15 mouse cellular contexts compared by ENCODE assay signal in the genomic region with DNA sequence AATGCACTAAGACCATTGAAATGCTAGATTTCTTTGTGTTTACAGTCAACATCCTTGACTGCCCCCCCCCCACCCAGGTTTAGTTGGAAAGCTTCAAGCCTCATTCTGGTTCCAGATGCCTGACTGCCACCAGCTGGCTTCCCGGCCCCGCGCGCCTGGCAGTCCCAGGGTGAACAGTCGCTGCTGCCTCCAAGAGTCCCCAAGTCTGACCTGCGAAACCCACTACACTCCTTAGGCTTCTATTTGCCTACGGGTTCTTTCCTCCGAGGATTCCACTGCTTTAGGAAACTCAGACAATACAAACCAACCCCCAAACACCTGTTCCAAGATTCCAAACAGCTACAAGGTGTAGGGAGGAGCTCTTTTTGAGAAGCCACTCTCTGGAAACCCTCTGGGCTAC. TPM values are rescaled to one million over a fixed set of nuclear protein-coding genes. Genes with fewer than 3 reads are reported as not detected.
A peak's percentile ranks its signal among the peaks of the same experiment; 100 is the strongest.
DNase-seq lines count a peak whose midpoint lies in the region; ATAC-seq and TF ChIP-seq lines count a peak whose summit lies in the region.
"Had no signal": no experiment of that assay in that cellular context is flagged by ENCODE, and none has a peak within 500 bp of the region (broad histone marks: within the 10 kb centered on the region; RNA-seq: fewer than 3 reads in every experiment).

No protein-coding gene starts in this region.

- whole genome bisulfite sequencing in heart, embryonic 10.5 days = under 1% methylated on average over 8 of the region's 8 CpGs
- 22% methylated on average over 8 of the region's 8 CpGs for WGBS in heart, adult 2 months
- WGBS in kidney, embryonic 14.5 days = 1% methylated on average over 8 of the region's 8 CpGs
- 2% methylated on average over 8 of the region's 8 CpGs for WGBS in midbrain, embryonic 11.5 days
- WGBS in midbrain, embryonic 13.5 days = under 1% methylated on average over 8 of the region's 8 CpGs
- 3% methylated on average over 8 of the region's 8 CpGs for WGBS in stomach, embryonic 14.5 days

- no peaks in the 10 kb centered on the region for H3K9me3 ChIP-seq in heart, embryonic 10.5 days
- no peaks in the 10 kb centered on the region for H3K9me3 ChIP-seq in kidney, embryonic 14.5 days (ENCODE audit: control insufficient read depth, low read length)
- no peaks in the 10 kb centered on the region for H3K9me3 ChIP-seq in midbrain, embryonic 11.5 days (ENCODE audit: control insufficient read depth, low read length)
- no peaks in the 10 kb centered on the region for H3K9me3 ChIP-seq in midbrain, embryonic 13.5 days
- H3K9me3 ChIP-seq in stomach, embryonic 14.5 days (ENCODE audit: control insufficient read depth, low read depth, low read length) = no peaks in the 10 kb centered on the region
- H3K9me3 ChIP-seq: liver, embryonic 15.5 days; midbrain, embryonic 15.5 days; neural tube, embryonic 12.5 days had no signal

- H3K9ac ChIP-seq in heart, adult 2 months (ENCODE audit: low read depth, low read length) = no peak overlapping the region
- peak overlapping the region; percentile 97 for H3K9ac ChIP-seq in kidney, embryonic 14.5 days (ENCODE audit: low read depth, low read length)
- no peak overlapping the region for H3K9ac ChIP-seq in midbrain, embryonic 11.5 days (ENCODE audit: low read length)
- H3K9ac ChIP-seq in midbrain, embryonic 13.5 days (replicated peaks) = no peak overlapping the region
- no peak overlapping the region for H3K9ac ChIP-seq in stomach, embryonic 14.5 days (replicated peaks; ENCODE audit: low read depth, low read length)
- H3K9ac ChIP-seq: liver, embryonic 15.5 days; midbrain, embryonic 15.5 days; neural tube, embryonic 12.5 days had no signal

- peak overlapping the region; percentile 55 for H3K4me3 ChIP-seq in heart, embryonic 10.5 days
- no peak overlapping the region for H3K4me3 ChIP-seq in heart, adult 2 months
- peak overlapping the region; percentile 80 for H3K4me3 ChIP-seq in kidney, embryonic 14.5 days (ENCODE audit: low read length)
- H3K4me3 ChIP-seq in midbrain, embryonic 11.5 days (ENCODE audit: low read depth, low read length) = no peak overlapping the region
- no peak overlapping the region for H3K4me3 ChIP-seq in midbrain, embryonic 13.5 days (replicated peaks)
- H3K4me3 ChIP-seq in stomach, embryonic 14.5 days (ENCODE audit: low read depth, low read length) = peak overlapping the region; percentile 41; the same call in 1 of the 2 replicates
- H3K4me3 ChIP-seq: liver, embryonic 15.5 days; midbrain, embryonic 15.5 days; neural tube, embryonic 12.5 days had no signal

- peak overlapping the region; percentile 59 for H3K4me2 ChIP-seq in kidney, embryonic 14.5 days (replicated peaks; ENCODE audit: low read depth, low read length)
- H3K4me2 ChIP-seq in midbrain, embryonic 11.5 days = no peak overlapping the region
- no peak overlapping the region for H3K4me2 ChIP-seq in midbrain, embryonic 13.5 days (replicated peaks)
- peak overlapping the region; percentile 39; the same call in 1 of the 2 replicates for H3K4me2 ChIP-seq in stomach, embryonic 14.5 days (replicated peaks; ENCODE audit: low read depth, low read length)
- H3K4me2 ChIP-seq: liver, embryonic 15.5 days; midbrain, embryonic 15.5 days; neural tube, embryonic 12.5 days had no signal

- no peaks in the 10 kb centered on the region for H3K79me2 ChIP-seq in heart, adult 2 months (replicated peaks; ENCODE audit: control insufficient read depth, insufficient read depth, low read length)

- H3K27me3 ChIP-seq in heart, embryonic 10.5 days (ENCODE audit: insufficient read depth, poor library complexity, severe bottlenecking) = peaks cover 97% of the 10 kb centered on the region
- H3K27me3 ChIP-seq in heart, adult 2 months (ENCODE audit: control insufficient read depth, insufficient read depth, low read length) = peaks cover 15% of the 10 kb centered on the region
- H3K27me3 ChIP-seq in kidney, embryonic 14.5 days (ENCODE audit: control insufficient read depth, insufficient read depth, low read length) = peaks cover 21% of the 10 kb centered on the region; the same call in 1 of the 2 replicates
- peaks cover 98% of the 10 kb centered on the region for H3K27me3 ChIP-seq in midbrain, embryonic 11.5 days (ENCODE audit: control insufficient read depth, insufficient read depth, low read length)
- H3K27me3 ChIP-seq in midbrain, embryonic 13.5 days = peaks cover 96% of the 10 kb centered on the region
- peaks cover 74% of the 10 kb centered on the region for H3K27me3 ChIP-seq in stomach, embryonic 14.5 days (ENCODE audit: control insufficient read depth, insufficient read depth, low read length)

- TF ChIP-seq EP300 in heart, adult 2 months (IDR thresholded peaks at IDR 0.05; ENCODE audit: insufficient read depth, low read depth, low read length) = no peak

- H3K27ac ChIP-seq in heart, embryonic 10.5 days = no peak overlapping the region
- no peak overlapping the region for H3K27ac ChIP-seq in heart, adult 2 months
- H3K27ac ChIP-seq in kidney, embryonic 14.5 days (ENCODE audit: low read depth, low read length) = peak overlapping the region; percentile 95
- no peak overlapping the region for H3K27ac ChIP-seq in midbrain, embryonic 11.5 days (ENCODE audit: low read depth, low read length)
- H3K27ac ChIP-seq in midbrain, embryonic 13.5 days = no peak overlapping the region
- peak overlapping the region; percentile 33; the same call in 1 of the 2 replicates for H3K27ac ChIP-seq in stomach, embryonic 14.5 days (ENCODE audit: low read length)
- H3K27ac ChIP-seq: liver, embryonic 15.5 days; midbrain, embryonic 15.5 days; neural tube, embryonic 12.5 days had no signal

- H3K36me3 ChIP-seq in heart, embryonic 10.5 days = no peaks in the 10 kb centered on the region
- H3K36me3 ChIP-seq in heart, adult 2 months (ENCODE audit: control insufficient read depth, insufficient read depth, low read length) = no peaks in the 10 kb centered on the region
- H3K36me3 ChIP-seq in kidney, embryonic 14.5 days (ENCODE audit: control insufficient read depth, insufficient read depth, low read length) = no peaks in the 10 kb centered on the region
- no peaks in the 10 kb centered on the region for H3K36me3 ChIP-seq in midbrain, embryonic 11.5 days (ENCODE audit: control insufficient read depth, insufficient read depth, low read length)
- no peaks in the 10 kb centered on the region for H3K36me3 ChIP-seq in midbrain, embryonic 13.5 days
- no peaks in the 10 kb centered on the region for H3K36me3 ChIP-seq in stomach, embryonic 14.5 days (ENCODE audit: control insufficient read depth, insufficient read depth, low read length)
- H3K36me3 ChIP-seq: liver, embryonic 15.5 days; midbrain, embryonic 15.5 days; neural tube, embryonic 12.5 days had no signal

- DNase-seq in heart, embryonic 10.5 days (ENCODE audit: low spot score) = no peak
- DNase-seq in heart, adult 2 months = no peak
- no peak for DNase-seq in kidney, postnatal 14 days
- peak; percentile 94 for DNase-seq in midbrain, embryonic 11.5 days (ENCODE audit: low spot score, missing footprints)
- no peak for DNase-seq in thymus, adult 18-20 months
- DNase-seq: adrenal gland, postnatal 10 days; cerebellum, adult 9-10 months; gastrocnemius, postnatal 14 days; lung, postnatal 4 days had no signal

- no peak for TF ChIP-seq POLR2A in heart, adult 2 months (IDR thresholded peaks at IDR 0.05; ENCODE audit: insufficient read depth, low read depth, low read length)

- H3K4me1 ChIP-seq in heart, embryonic 10.5 days = peaks cover 33% of the 10 kb centered on the region
- H3K4me1 ChIP-seq in heart, adult 2 months (ENCODE audit: control insufficient read depth, insufficient read depth, low read length) = no peaks in the 10 kb centered on the region
- peaks cover 8% of the 10 kb centered on the region for H3K4me1 ChIP-seq in kidney, embryonic 14.5 days (ENCODE audit: control insufficient read depth, insufficient read depth, low read length)
- peaks cover 15% of the 10 kb centered on the region; the same call in 1 of the 2 replicates for H3K4me1 ChIP-seq in midbrain, embryonic 11.5 days (ENCODE audit: control insufficient read depth, insufficient read depth, low read length)
- H3K4me1 ChIP-seq in midbrain, embryonic 13.5 days (replicated peaks) = peaks cover 19% of the 10 kb centered on the region
- H3K4me1 ChIP-seq in stomach, embryonic 14.5 days (ENCODE audit: control insufficient read depth, insufficient read depth, low read length) = 0 out of 2 replicates have a peak, but pooled peaks cover 12% of the 10 kb centered on the region

- intact Hi-C loops in heart, adult 2 months (cut with DNase I) = loop anchor here (5.0 to 10.0 kb wide), 3 partner anchors 62 to 560 kb away; no protein-coding TSS in a partner anchor

- no peak for ATAC-seq in kidney, embryonic 14.5 days (ENCODE audit: low FRiP score, low TSS enrichment)
- ATAC-seq in midbrain, embryonic 11.5 days (ENCODE audit: low FRiP score) = no peak
- no peak for ATAC-seq in midbrain, embryonic 13.5 days
- no peak for ATAC-seq in stomach, embryonic 14.5 days (ENCODE audit: insufficient number of reproducible peaks, insufficient read depth, low FRiP score, low read depth)
- ATAC-seq: midbrain, embryonic 15.5 days had no signal

- TF ChIP-seq CTCF in heart, adult 2 months (IDR thresholded peaks at IDR 0.05) = no peak

RNA-seq across cellular contexts. Expression of gene Wt1, which starts 1.1 kb away (rescaled TPM):
- polyA plus RNA-seq in heart, embryonic 10.5 days (2016; fragmentation: Nextera tagmentation; extraction: Ambion mirVana) = 36.5 and 41.9 TPM in 2 replicates
- total RNA-seq in heart, adult 2 months (2021) = 1 to 10 TPM; 4.2 to 5.7 TPM
- 6.5 and 7.6 TPM in 2 replicates for polyA plus RNA-seq in heart, adult 2 months (2012; rRNA removed)
- 108 and 164 TPM in 2 replicates for polyA plus RNA-seq in kidney, embryonic 14.5 days (2014; fragmentation: Nextera tagmentation; extraction: Ambion mirVana)
- 0.08 TPM in 2 replicates for polyA plus RNA-seq in midbrain, embryonic 11.5 days (2014; fragmentation: Nextera tagmentation; extraction: Ambion mirVana)
- 0.11 TPM in 1 of 2 replicates, not detected in the other for polyA plus RNA-seq in midbrain, embryonic 13.5 days (2015; fragmentation: Nextera tagmentation; extraction: Ambion mirVana)
- polyA plus RNA-seq in stomach, embryonic 14.5 days (2014; fragmentation: Nextera tagmentation; extraction: Ambion mirVana) = 18.6 and 23.9 TPM in 2 replicates
- total RNA-seq: gastrocnemius, postnatal 14 days had no signal

RNA-seq across cellular contexts. Expression of gene Gm11060, which starts 33.4 kb away (rescaled TPM):
- not detected in 2 replicates for polyA plus RNA-seq in heart, embryonic 10.5 days (2016; fragmentation: Nextera tagmentation; extraction: Ambion mirVana)
- not detected for total RNA-seq in heart, adult 2 months (2021)
- not detected in 2 replicates for polyA plus RNA-seq in heart, adult 2 months (2012; rRNA removed)
- polyA plus RNA-seq in kidney, embryonic 14.5 days (2014; fragmentation: Nextera tagmentation; extraction: Ambion mirVana) = not detected in 2 replicates
- polyA plus RNA-seq in midbrain, embryonic 11.5 days (2014; fragmentation: Nextera tagmentation; extraction: Ambion mirVana) = not detected in 2 replicates
- polyA plus RNA-seq in midbrain, embryonic 13.5 days (2015; fragmentation: Nextera tagmentation; extraction: Ambion mirVana) = not detected in 2 replicates
- not detected in 2 replicates for polyA plus RNA-seq in stomach, embryonic 14.5 days (2014; fragmentation: Nextera tagmentation; extraction: Ambion mirVana)
- total RNA-seq: adrenal gland, postnatal 10 days; gastrocnemius, postnatal 14 days had no signal
- polyA plus RNA-seq: liver, embryonic 15.5 days; midbrain, embryonic 15.5 days; neural tube, embryonic 12.5 days had no signal

Comparison
In these comparisons a context has a peak if more than half of its experiments do, and no peak if none do; other contexts are left out.
1. H3K4me3 ChIP-seq: peak in heart, embryonic 10.5 days (single experiment), kidney, embryonic 14.5 days (single experiment) and stomach, embryonic 14.5 days (single experiment); none in heart, adult 2 months (single experiment), midbrain, embryonic 11.5 days (single experiment) and midbrain, embryonic 13.5 days (single experiment).
2. H3K27ac ChIP-seq: peak in kidney, embryonic 14.5 days (single experiment) and stomach, embryonic 14.5 days (single experiment); none in heart, embryonic 10.5 days (single experiment), heart, adult 2 months (single experiment), midbrain, embryonic 11.5 days (single experiment) and midbrain, embryonic 13.5 days (single experiment).
3. H3K4me2 ChIP-seq: peak in kidney, embryonic 14.5 days (single experiment) and stomach, embryonic 14.5 days (single experiment); none in midbrain, embryonic 11.5 days (single experiment) and midbrain, embryonic 13.5 days (single experiment).